Mouse (Mus musculus): Measurements from ENCODE around the gene Gm6676. TPM values are rescaled to one million over a fixed set of nuclear protein-coding genes. Genes with fewer than 3 reads are reported as not detected.
"Not testable (repeated sequence)": the region's sequence is repeated elsewhere in the genome, so short reads cannot be mapped to it uniquely, and the experiment has no call there.

The Gm6676 gene
- total RNA-seq (2021): not detected
- long read RNA-seq: 0 reads

- not testable (repeated sequence) for DNase-seq (ENCODE audit: low spot score in 2 of 2)
Observed at GRCm38 (mm10) chr14:7125312-7125711, at the start of gene Gm6676. Gene Gm6676 (minus strand): TSS chr14:7125412.

- DNase-seq (ENCODE audit: low spot score in 2 of 2): peak; percentile 0
Observed at GRCm38 (mm10) chr14:7174483-7174971, 49.3 kb upstream of the Gm6676 start, which contains the start of gene Gm3512. Gene Gm3512 (minus strand): TSS chr14:7174533.

- peak; percentile 0 to 3 for DNase-seq (ENCODE audit: low spot score in 2 of 2)
Observed at GRCm38 (mm10) chr14:7105124-7105802, 19.9 kb downstream of the Gm6676 start.

- not testable (repeated sequence) for DNase-seq (ENCODE audit: low spot score in 2 of 2)
Observed at GRCm38 (mm10) chr14:7100521-7100920, 24.7 kb downstream of the Gm6676 start, which contains the start of gene Gm3696. Gene Gm3696 (minus strand): TSS chr14:7100621.

Other genes starting within 250 kb of the Gm6676 start
- 1 to 10 TPM in 1 of 2 experiments, under 1 TPM in 1; 0.81 to 1.9 TPM for gene Gm3667, start 235.4 kb downstream of the Gm6676 start, total RNA-seq (2021)
- gene Gm6356, start 151.6 kb downstream of the Gm6676 start, total RNA-seq (2021): not detected
- under 1 TPM; 0.37 to 0.79 TPM for gene Gm10406, start 98.0 kb downstream of the Gm6676 start, total RNA-seq (2021)
- not detected for gene Gm3685, start 80.4 kb downstream of the Gm6676 start, total RNA-seq (2021)
- gene Gm3696, start 24.8 kb downstream of the Gm6676 start, total RNA-seq (2021): 1 to 10 TPM; 3.2 to 4.1 TPM
- 1 to 10 TPM in 1 of 2 experiments, under 1 TPM in 1; 0.79 to 1.9 TPM for gene Gm3512, start 49.1 kb upstream of the Gm6676 start, total RNA-seq (2021)
- gene Gm16434, start 69.1 kb upstream of the Gm6676 start, total RNA-seq (2021): not detected
- gene Gm3727, start 139.3 kb upstream of the Gm6676 start, total RNA-seq (2021): not detected
- under 1 TPM; 0.40 to 0.41 TPM for gene Gm3739, start 189.6 kb upstream of the Gm6676 start, total RNA-seq (2021)
- gene Gm5797, start 207.0 kb upstream of the Gm6676 start, total RNA-seq (2021): not detected
- not detected for gene Gm8374, start 239.7 kb upstream of the Gm6676 start, total RNA-seq (2021)